Mouse (Mus musculus) adrenal gland, postnatal 10 days (tissue): ENCODE results near the gene Arhgap4. TPM values are rescaled to one million over a fixed set of nuclear protein-coding genes. Genes with fewer than 3 reads are reported as not detected.

Experiments
- total RNA-seq, 2 experiments: library from RNA; stranded (reverse); gene quantifications; 2 replicates each; pipeline ENCODE4 v1.2.3; 2021

The Arhgap4 gene
- total RNA-seq, 2 experiments from 2014 or later: 7.9 to 9.2 TPM

Other genes starting within 250 kb of the Arhgap4 start
- 10 to 100 TPM; 31.9 to 43.3 TPM for gene Slc6a8, start 248.7 kb downstream of the Arhgap4 start, total RNA-seq
- gene Bcap31, start 205.7 kb downstream of the Arhgap4 start, total RNA-seq: 100 to 1,000 TPM; 233 to 236 TPM
- 10 to 100 TPM; 24.7 to 31.8 TPM for gene Abcd1, start 205.3 kb downstream of the Arhgap4 start, total RNA-seq
- 1 to 10 TPM in 1 of 2 experiments, under 1 TPM in 1; 0.99 to 1.2 TPM for gene Plxnb3, start 164.8 kb downstream of the Arhgap4 start, total RNA-seq
- 1 to 10 TPM; 2.7 to 7.8 TPM for gene Srpk3, start 147.5 kb downstream of the Arhgap4 start, total RNA-seq
- 100 to 1,000 TPM; 681 to 708 TPM for gene Idh3g, start 135.0 kb downstream of the Arhgap4 start, total RNA-seq
- gene Ssr4, start 134.8 kb downstream of the Arhgap4 start, total RNA-seq: 100 to 1,000 TPM; 166 to 177 TPM
- 1 to 10 TPM; 5.1 to 5.9 TPM for gene Pdzd4, start 96.9 kb downstream of the Arhgap4 start, total RNA-seq
- gene Avpr2, start 29.8 kb downstream of the Arhgap4 start, total RNA-seq: not detected
- 10 to 100 TPM in 1 of 2 experiments, 1 to 10 TPM in 1; 9.9 to 24.7 TPM for gene L1cam, start 25.8 kb downstream of the Arhgap4 start, total RNA-seq
- gene Naa10, start 74 bp upstream of the Arhgap4 start, total RNA-seq: 10 to 100 TPM; 86.5 to 99.0 TPM
- 10 to 100 TPM; 17.4 to 19.2 TPM for gene Renbp, start 9.0 kb upstream of the Arhgap4 start, total RNA-seq
- 10 to 100 TPM; 51.0 to 74.9 TPM for gene Hcfc1, start 44.5 kb upstream of the Arhgap4 start, total RNA-seq
- gene Irak1, start 102.0 kb upstream of the Arhgap4 start, total RNA-seq: 10 to 100 TPM; 82.2 to 96.8 TPM
- not detected for gene Opn1mw, start 205.6 kb upstream of the Arhgap4 start, total RNA-seq
- 10 to 100 TPM; 30.1 to 34.9 TPM for gene Mecp2, start 213.5 kb upstream of the Arhgap4 start, total RNA-seq
- not detected for gene Tex28, start 246.0 kb upstream of the Arhgap4 start, total RNA-seq